Mouse (Mus musculus) myocyte (in vitro differentiated cells): ENCODE results near the gene Herc3. TPM values are rescaled to one million over a fixed set of nuclear protein-coding genes. Genes with fewer than 3 reads are reported as not detected.

Experiments
- H3K27me3 ChIP-seq: one replicate; pipeline ENCODE4 v1.6.1; 2011; ENCODE audit not compliant: control insufficient read depth, insufficient read depth, insufficient read length
- H3K36me3 ChIP-seq: one replicate; pipeline ENCODE4 v1.6.1; 2011; ENCODE audit not compliant: control insufficient read depth, insufficient read depth
- H3K4me2 ChIP-seq: one replicate; pipeline ENCODE4 v1.6.1; 2011; ENCODE audit warnings: low read depth, control low read depth
- H3K4me3 ChIP-seq: one replicate; pipeline ENCODE4 v1.5.1; 2011; ENCODE audit warnings: mild to moderate bottlenecking, control low read depth, moderate library complexity
- H3K79me2 ChIP-seq: one replicate; pipeline ENCODE4 v1.6.1; 2011; ENCODE audit not compliant: control insufficient read depth, insufficient read depth
- H3ac ChIP-seq: one replicate; pipeline ENCODE4 v1.6.1; 2011; ENCODE audit not compliant: control insufficient read depth, insufficient read length
- CEBPB ChIP-seq: IDR thresholded peaks from 2 replicates; pipeline ENCODE4 v1.6.1; 2011; ENCODE audit warnings: mild to moderate bottlenecking, moderate library complexity; ENCODE audit not compliant: poor library complexity, insufficient read depth, severe bottlenecking
- E2F4 ChIP-seq: IDR thresholded peaks from one replicate; pipeline ENCODE4 v1.6.1; 2011; ENCODE audit warnings: mild to moderate bottlenecking, control low read depth, moderate library complexity; ENCODE audit not compliant: insufficient read depth
- MAX ChIP-seq: IDR thresholded peaks from one replicate; pipeline ENCODE4 v1.6.1; 2011; ENCODE audit warnings: low read depth, mild to moderate bottlenecking, control low read depth
- MYOD1 ChIP-seq, 3 experiments: IDR thresholded peaks; one replicate each; pipeline ENCODE4 v1.6.1; 2011; ENCODE audit warnings: control low read depth in 2 of 3, low read depth in 2 of 3, mild to moderate bottlenecking in 2 of 3, moderate library complexity in 1 of 3; ENCODE audit not compliant: insufficient read length in 2 of 3, control insufficient read depth in 1 of 3
- MYOG ChIP-seq, 3 experiments: IDR thresholded peaks; one replicate each; pipeline ENCODE4 v1.6.1; 2011; ENCODE audit warnings: control low read depth in 2 of 3, low read depth in 2 of 3, mild to moderate bottlenecking in 2 of 3; ENCODE audit not compliant: insufficient read length in 2 of 3, control insufficient read depth in 1 of 3, insufficient read depth in 1 of 3
- POLR2A ChIP-seq: IDR thresholded peaks from one replicate; pipeline ENCODE4 v1.6.1; 2011; ENCODE audit warnings: low read depth, mild to moderate bottlenecking, control low read depth, moderate library complexity; ENCODE audit not compliant: insufficient read length
- POLR2AphosphoS2 ChIP-seq: IDR thresholded peaks from one replicate; pipeline ENCODE4 v1.6.1; 2011; ENCODE audit warnings: low read depth, control low read depth; ENCODE audit not compliant: insufficient read length
- REST ChIP-seq: IDR thresholded peaks from one replicate; pipeline ENCODE4 v1.6.1; 2011; ENCODE audit warnings: mild to moderate bottlenecking, control low read depth, moderate library complexity; ENCODE audit not compliant: insufficient read depth, insufficient read length
- SRF ChIP-seq: IDR thresholded peaks from one replicate; pipeline ENCODE4 v1.6.1; 2011; ENCODE audit warnings: low read depth; ENCODE audit not compliant: control insufficient read depth, insufficient read length
- TCF12 ChIP-seq: IDR thresholded peaks from one replicate; pipeline ENCODE4 v1.6.1; 2011; ENCODE audit warnings: mild to moderate bottlenecking, control low read depth; ENCODE audit not compliant: poor library complexity, insufficient read depth, severe bottlenecking
- TCF3 ChIP-seq: IDR thresholded peaks from one replicate; pipeline ENCODE4 v1.6.1; 2011; ENCODE audit warnings: low read depth, control low read depth; ENCODE audit not compliant: insufficient read length
- USF1 ChIP-seq: IDR thresholded peaks from one replicate; pipeline ENCODE4 v1.6.1; 2011; ENCODE audit warnings: low read depth, mild to moderate bottlenecking, control low read depth, moderate library complexity
- polyA plus RNA-seq: library from polyadenylated mRNA; unstranded; fragments of >200 nt; fragmentation: generic; extraction: Trizol; gene quantifications from one replicate; pipeline ENCODE4 v1.2.1, GENCODE M21; 2012; ENCODE audit warnings: missing spikeins

Gene Herc3
- polyA plus RNA-seq, 1 experiment: 4.5 TPM

GRCm38 (mm10) chr6:58929911-58930431 lies 98.7 kb downstream of the Herc3 start:
- H3K79me2 ChIP-seq: no peaks in the 10 kb centered on the region
- no peaks in the 10 kb centered on the region for H3K36me3 ChIP-seq
- H3K4me3 ChIP-seq: no peak overlapping the region
- no peak overlapping the region for H3ac ChIP-seq
- TF ChIP-seq MAX: no peak
- no peak for TF ChIP-seq USF1
- TF ChIP-seq CEBPB: no peak
- no peak for TF ChIP-seq POLR2AphosphoS2
- no peak for TF ChIP-seq REST
- no peak for TF ChIP-seq SRF
- no peak for TF ChIP-seq MYOG (IDR thresholded peaks at IDR 0.05; ENCODE audit: control insufficient read depth in 1 of 3, insufficient read depth in 1 of 3, insufficient read length in 2 of 3, low read depth in 2 of 3)
- TF ChIP-seq TCF3: no peak
- no peak for TF ChIP-seq POLR2A
- no peak for TF ChIP-seq MYOD1 (IDR thresholded peaks at IDR 0.05; ENCODE audit: control insufficient read depth in 1 of 3, insufficient read length in 2 of 3, low read depth in 2 of 3)
- no peak for TF ChIP-seq TCF12
- no peak for TF ChIP-seq E2F4
- no peaks in the 10 kb centered on the region for H3K27me3 ChIP-seq
- no peak overlapping the region for H3K4me2 ChIP-seq

GRCm38 (mm10) chr6:58931149-58931548 lies 99.9 kb downstream of the Herc3 start:
- Histone ChIP-seq H3K36me3 (no peaks in the 10 kb centered on the region), H3K4me2 (no peak overlapping the region), H3K27me3 (no peaks in the 10 kb centered on the region), H3ac (no peak overlapping the region), H3K79me2 (no peaks in the 10 kb centered on the region), H3K4me3 (no peak overlapping the region)
- TF ChIP-seq POLR2AphosphoS2 (no peak), MYOG (IDR thresholded peaks at IDR 0.05; ENCODE audit: control insufficient read depth in 1 of 3, insufficient read depth in 1 of 3, insufficient read length in 2 of 3, low read depth in 2 of 3) (no peak), TCF12 (no peak), MAX (no peak), MYOD1 (IDR thresholded peaks at IDR 0.05; ENCODE audit: control insufficient read depth in 1 of 3, insufficient read length in 2 of 3, low read depth in 2 of 3) (no peak), REST (no peak), CEBPB (no peak), POLR2A (no peak), SRF (no peak), E2F4 (no peak), TCF3 (no peak), USF1 (no peak)

GRCm38 (mm10) chr6:58932515-58933188 lies 101.4 kb downstream of the Herc3 start:
- TF ChIP-seq USF1 (no peak), POLR2A (no peak)
- H3K27me3 ChIP-seq: no peaks in the 10 kb centered on the region
- H3K4me3 ChIP-seq: no peak overlapping the region
- H3K36me3 ChIP-seq: no peaks in the 10 kb centered on the region
- H3K4me2 ChIP-seq: no peak overlapping the region
- H3K79me2 ChIP-seq: no peaks in the 10 kb centered on the region
- H3ac ChIP-seq: no peak overlapping the region

DNA sequence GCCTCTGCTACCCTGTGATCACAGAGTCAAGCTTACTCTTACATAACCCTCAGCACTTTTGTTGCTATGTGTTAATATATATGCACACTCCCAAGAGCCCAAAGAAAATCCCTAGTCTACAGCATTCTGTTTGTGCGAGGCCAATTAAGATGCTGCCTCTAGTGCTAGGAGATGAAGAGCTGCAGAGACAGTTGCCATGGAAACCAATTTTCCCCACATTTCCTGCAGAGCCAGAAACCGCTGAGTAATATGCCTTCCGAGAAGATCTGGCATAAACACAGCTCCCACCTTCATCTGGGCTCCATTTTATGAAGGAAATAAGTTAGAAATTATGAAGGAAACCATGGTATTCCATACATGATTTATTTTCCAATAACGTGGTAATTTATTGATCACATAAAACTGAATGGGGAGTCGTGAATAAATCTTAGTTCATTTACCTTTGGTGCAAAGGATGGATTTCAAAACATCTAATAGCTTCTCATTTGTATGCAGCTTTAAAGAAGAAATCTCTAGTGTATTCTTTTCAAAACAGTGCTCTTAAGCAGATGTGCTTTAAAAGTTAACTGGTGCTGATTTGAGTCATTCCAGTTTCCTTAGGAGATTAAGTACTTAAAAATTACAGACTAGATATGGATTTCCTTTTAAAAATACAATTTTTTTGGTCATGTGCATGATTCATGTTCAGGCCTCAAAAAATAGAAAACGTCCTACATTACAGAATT lies 102.1 kb downstream of the Herc3 start:
- no peak overlapping the region for H3K4me2 ChIP-seq
- H3K79me2 ChIP-seq: no peaks in the 10 kb centered on the region
- H3ac ChIP-seq: no peak overlapping the region
- H3K4me3 ChIP-seq: no peak overlapping the region
- H3K36me3 ChIP-seq: no peaks in the 10 kb centered on the region
- TF ChIP-seq POLR2AphosphoS2 (no peak), E2F4 (no peak), MYOD1 (IDR thresholded peaks at IDR 0.05; ENCODE audit: control insufficient read depth in 1 of 3, insufficient read length in 2 of 3, low read depth in 2 of 3) (no peak), CEBPB (no peak), MAX (no peak), USF1 (no peak), SRF (no peak), MYOG (IDR thresholded peaks at IDR 0.05; ENCODE audit: control insufficient read depth in 1 of 3, insufficient read depth in 1 of 3, insufficient read length in 2 of 3, low read depth in 2 of 3) (no peak), POLR2A (no peak), TCF12 (no peak)
- no peaks in the 10 kb centered on the region for H3K27me3 ChIP-seq
